Mouse (Mus musculus): ENCODE measurements around the gene Thrap3.
"Not testable (repeated sequence)": the region's sequence is repeated elsewhere in the genome, so short reads cannot be mapped to it uniquely, and the experiment has no call there.

Gene Thrap3

DNA sequence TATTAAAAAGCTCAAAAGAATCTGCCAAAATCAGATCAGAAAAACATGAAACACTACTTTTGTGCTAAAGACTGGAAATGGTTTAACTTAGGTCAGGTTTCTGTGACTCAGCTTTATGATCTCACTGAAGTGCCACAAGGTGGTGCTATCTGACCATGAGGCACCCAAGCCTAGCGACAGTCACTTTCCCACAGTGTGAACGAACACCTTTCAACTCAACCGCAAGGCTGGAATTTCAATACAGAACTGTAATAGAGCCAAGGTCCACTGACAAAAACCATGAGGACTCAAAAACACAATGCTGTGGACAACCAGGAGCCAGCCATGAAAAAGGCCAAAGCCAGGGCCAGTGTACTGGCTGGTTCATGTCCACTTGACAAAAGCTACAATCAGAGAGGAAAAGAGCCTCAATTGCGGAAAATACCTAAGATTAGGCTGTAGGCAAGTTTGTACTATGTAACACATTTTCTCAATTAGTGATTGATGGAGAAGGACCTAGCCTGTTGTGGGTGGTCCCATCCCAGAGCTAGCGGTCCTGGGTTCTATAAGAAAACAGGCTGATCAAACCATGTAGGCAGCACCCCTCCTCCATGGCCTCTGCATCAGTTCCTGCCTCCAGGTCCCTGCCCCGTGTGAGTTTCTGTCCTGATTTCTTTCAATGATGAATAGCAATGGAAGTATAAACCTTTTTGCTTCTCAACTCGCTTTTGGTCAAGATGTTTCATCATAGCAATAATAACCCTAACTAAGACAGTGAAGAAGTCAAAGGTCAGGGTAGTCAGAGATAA lies 21.2 kb downstream of the Thrap3 start:
- in situ Hi-C loops (cut with MboI; ENCODE audit: low pct_unique_long_range_greater_than_20kb in 1 of 2, low sequenced_read_pairs in 2 of 2, unreplicated experiment in 1 of 2) = no loop called here

DNA sequence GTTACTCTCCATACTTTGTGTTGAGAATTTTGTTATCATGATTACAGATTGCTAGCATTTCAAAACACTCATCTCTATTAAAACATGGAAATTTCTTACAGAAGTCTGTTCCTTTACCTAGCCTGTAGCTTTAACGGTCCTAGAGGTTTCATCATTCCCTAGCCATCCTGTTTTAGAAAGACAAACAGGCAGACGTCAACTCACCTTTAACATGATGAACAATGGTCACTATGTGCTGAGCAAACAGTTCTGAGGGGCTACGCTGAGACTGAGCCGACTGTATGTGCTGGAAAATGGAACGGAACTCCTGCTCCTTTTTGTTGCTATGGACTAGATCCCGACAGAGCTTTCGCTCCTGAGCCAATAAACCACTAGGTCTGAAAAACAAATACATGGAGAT lies 26.6 kb downstream of the Thrap3 start:
- in situ Hi-C loops (cut with MboI; ENCODE audit: low pct_unique_long_range_greater_than_20kb in 1 of 2, low sequenced_read_pairs in 2 of 2, unreplicated experiment in 1 of 2) = not testable (repeated sequence)

DNA sequence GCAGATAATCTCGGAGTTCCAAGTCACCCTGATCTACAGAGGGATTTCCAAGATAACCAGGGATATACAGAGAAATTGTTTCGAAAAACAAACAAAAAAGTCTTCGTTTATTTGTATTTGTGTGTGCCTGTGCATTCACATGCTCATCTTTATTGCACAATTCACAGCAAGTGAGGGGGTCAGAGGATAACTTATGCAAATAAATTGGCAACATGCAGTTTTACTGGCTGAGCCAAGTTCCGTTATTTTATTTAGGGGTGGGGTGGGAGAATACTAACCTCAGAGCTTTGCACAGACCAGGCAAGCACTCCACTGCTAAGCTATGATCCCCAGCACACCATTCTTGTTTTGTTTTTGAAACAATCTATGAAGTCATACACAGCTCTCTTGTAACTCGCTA lies 28.8 kb downstream of the Thrap3 start:
- in situ Hi-C loops (cut with MboI; ENCODE audit: low pct_unique_long_range_greater_than_20kb in 1 of 2, low sequenced_read_pairs in 2 of 2, unreplicated experiment in 1 of 2) = no loop called here

GRCm38 (mm10) chr4:126170737-126171136 lies 31.8 kb downstream of the Thrap3 start:
- in situ Hi-C loops (cut with MboI; ENCODE audit: low pct_unique_long_range_greater_than_20kb in 1 of 2, low sequenced_read_pairs in 2 of 2, unreplicated experiment in 1 of 2) = not testable (repeated sequence)

- in situ Hi-C loops (cut with MboI; ENCODE audit: low pct_unique_long_range_greater_than_20kb in 1 of 2, low sequenced_read_pairs in 2 of 2, unreplicated experiment in 1 of 2) = no loop called here
Measured at GRCm38 (mm10) chr4:126168851-126169250, 33.7 kb downstream of the Thrap3 start.

- in situ Hi-C loops (cut with MboI; ENCODE audit: low pct_unique_long_range_greater_than_20kb in 1 of 2, low sequenced_read_pairs in 2 of 2, unreplicated experiment in 1 of 2) = no loop called here
Measured at GRCm38 (mm10) chr4:126166084-126166483, 36.5 kb downstream of the Thrap3 start.

GRCm38 (mm10) chr4:126165092-126165491 lies 37.5 kb downstream of the Thrap3 start:
- in situ Hi-C loops (cut with MboI; ENCODE audit: low pct_unique_long_range_greater_than_20kb in 1 of 2, low sequenced_read_pairs in 2 of 2, unreplicated experiment in 1 of 2) = not testable (repeated sequence)

- in situ Hi-C loops (cut with MboI; ENCODE audit: low pct_unique_long_range_greater_than_20kb in 1 of 2, low sequenced_read_pairs in 2 of 2, unreplicated experiment in 1 of 2) = no loop called here
Measured at GRCm38 (mm10) chr4:126163685-126164084, 38.9 kb downstream of the Thrap3 start.

- in situ Hi-C loops (cut with MboI; ENCODE audit: low pct_unique_long_range_greater_than_20kb in 1 of 2, low sequenced_read_pairs in 2 of 2, unreplicated experiment in 1 of 2) = no loop called here
Measured at GRCm38 (mm10) chr4:126163067-126163659, 39.4 kb downstream of the Thrap3 start, which contains the start of gene Sh3d21. Gene Sh3d21, minus strand, starts transcription at chr4:126163491.

DNA sequence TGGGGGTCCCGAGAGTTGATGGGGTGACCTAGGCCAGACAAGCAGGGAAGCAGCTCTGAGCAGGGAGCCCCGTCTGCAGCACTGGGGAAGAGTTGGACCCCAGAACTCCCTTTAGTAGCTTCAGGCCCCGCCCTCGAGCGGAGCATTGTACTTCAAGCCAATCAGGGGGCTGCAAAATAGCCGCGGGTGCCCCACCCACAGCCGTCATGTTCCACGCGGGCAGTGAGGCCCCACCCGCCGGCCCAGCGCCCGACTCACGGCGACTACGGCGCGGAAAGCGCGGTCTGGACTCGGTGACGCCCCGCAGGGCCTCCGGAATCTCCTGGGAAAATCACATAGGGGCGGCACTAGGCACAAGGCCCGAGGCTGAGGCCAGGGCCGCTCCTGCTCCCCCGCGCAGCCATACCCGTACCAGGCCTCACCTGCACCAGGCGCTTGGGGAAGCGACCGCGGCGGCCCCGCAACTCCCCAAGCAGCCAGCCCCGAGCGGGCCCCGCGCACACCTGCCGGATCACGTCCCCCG lies 40.0 kb downstream of the Thrap3 start:
- in situ Hi-C loops (cut with MboI; ENCODE audit: low pct_unique_long_range_greater_than_20kb in 1 of 2, low sequenced_read_pairs in 2 of 2, unreplicated experiment in 1 of 2) = no loop called here

DNA sequence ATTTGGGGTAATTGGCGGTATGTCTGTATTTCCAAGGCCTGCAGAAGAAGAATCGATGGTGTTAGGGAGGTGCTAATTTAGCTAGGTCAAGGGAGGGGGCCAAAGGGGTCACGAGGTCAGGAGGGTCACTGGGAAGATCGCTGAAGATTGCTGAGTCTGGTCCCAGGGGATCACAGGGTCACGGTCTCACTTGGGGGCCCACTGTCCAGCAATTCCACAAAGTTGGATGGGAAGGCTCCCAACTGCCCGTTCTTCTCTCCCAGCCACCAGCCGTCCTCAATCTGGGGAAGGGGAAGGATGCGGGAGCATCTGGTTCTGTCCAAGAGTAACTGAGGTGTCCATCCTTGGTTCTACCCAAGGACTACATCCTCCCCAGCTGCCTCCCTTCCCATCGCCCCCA lies 40.6 kb downstream of the Thrap3 start:
- in situ Hi-C loops (cut with MboI; ENCODE audit: low pct_unique_long_range_greater_than_20kb in 1 of 2, low sequenced_read_pairs in 2 of 2, unreplicated experiment in 1 of 2) = no loop called here

- in situ Hi-C loops (cut with MboI; ENCODE audit: low pct_unique_long_range_greater_than_20kb in 1 of 2, low sequenced_read_pairs in 2 of 2, unreplicated experiment in 1 of 2) = no loop called here
Measured at GRCm38 (mm10) chr4:126161456-126161855, 41.1 kb downstream of the Thrap3 start.

DNA sequence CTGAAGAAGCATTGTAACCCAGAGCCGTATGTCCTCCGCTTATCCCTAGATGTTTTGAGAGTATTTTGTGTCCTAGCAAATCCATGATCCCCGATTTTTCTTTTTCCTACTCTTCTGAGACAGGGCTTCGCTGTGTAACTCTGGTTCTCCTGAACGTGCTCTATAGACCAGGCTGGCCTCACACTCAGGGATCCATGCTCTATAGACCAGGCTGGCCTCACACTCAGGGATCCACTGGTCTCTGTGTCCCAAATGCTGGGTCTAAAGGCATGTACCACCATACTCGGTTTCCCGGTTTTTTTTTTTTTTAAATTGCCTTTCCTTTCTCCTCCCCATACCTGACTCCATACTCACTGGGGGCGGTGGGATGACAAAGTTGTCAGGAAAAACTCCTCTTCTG lies 41.6 kb downstream of the Thrap3 start:
- in situ Hi-C loops (cut with MboI; ENCODE audit: low pct_unique_long_range_greater_than_20kb in 1 of 2, low sequenced_read_pairs in 2 of 2, unreplicated experiment in 1 of 2) = no loop called here

- in situ Hi-C loops (cut with MboI; ENCODE audit: low pct_unique_long_range_greater_than_20kb in 1 of 2, low sequenced_read_pairs in 2 of 2, unreplicated experiment in 1 of 2) = loop anchor here in 1 of 2 experiments (5.0 kb wide), 1 partner anchor 62 kb away; the partner anchor contains the start of gene Lsm10
Measured at GRCm38 (mm10) chr4:126159455-126159854, 43.1 kb downstream of the Thrap3 start.

- in situ Hi-C loops (cut with MboI; ENCODE audit: low pct_unique_long_range_greater_than_20kb in 1 of 2, low sequenced_read_pairs in 2 of 2, unreplicated experiment in 1 of 2) = loop anchor here in 1 of 2 experiments (5.0 kb wide), 1 partner anchor 60 kb away; the partner anchor contains the start of gene Lsm10
Measured at GRCm38 (mm10) chr4:126157562-126157961, 45.0 kb downstream of the Thrap3 start.

- in situ Hi-C loops (cut with MboI; ENCODE audit: low pct_unique_long_range_greater_than_20kb in 1 of 2, low sequenced_read_pairs in 2 of 2, unreplicated experiment in 1 of 2) = loop anchor here in 1 of 2 experiments (5.0 kb wide), 1 partner anchor 59 kb away; the partner anchor contains the start of gene Lsm10
Measured at GRCm38 (mm10) chr4:126156617-126157016, 45.9 kb downstream of the Thrap3 start.

DNA sequence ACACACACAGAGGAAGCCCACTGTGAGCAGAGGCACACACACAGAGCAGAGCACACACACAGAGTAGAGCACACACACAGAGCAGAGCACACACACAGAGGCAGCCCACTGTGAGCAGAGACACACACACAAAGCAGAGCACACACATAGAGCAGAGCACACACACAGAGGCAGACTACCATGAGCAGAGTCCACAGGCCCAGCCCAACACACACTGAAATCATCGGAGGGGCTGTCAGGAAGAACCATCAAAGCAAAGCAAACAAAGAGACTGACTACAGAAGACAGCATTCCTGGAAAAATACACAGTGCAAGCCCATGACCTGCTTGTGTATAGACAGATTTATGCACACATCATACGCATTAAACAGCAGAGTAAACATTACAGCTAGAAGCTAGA lies 46.7 kb downstream of the Thrap3 start:
- in situ Hi-C loops (cut with MboI; ENCODE audit: low pct_unique_long_range_greater_than_20kb in 1 of 2, low sequenced_read_pairs in 2 of 2, unreplicated experiment in 1 of 2) = loop anchor here in 1 of 2 experiments (5.0 kb wide), 1 partner anchor 59 kb away; the partner anchor contains the start of gene Lsm10

- in situ Hi-C loops (cut with MboI; ENCODE audit: low pct_unique_long_range_greater_than_20kb in 1 of 2, low sequenced_read_pairs in 2 of 2, unreplicated experiment in 1 of 2) = loop anchor here in 1 of 2 experiments (5.0 kb wide), 1 partner anchor 58 kb away; the partner anchor contains the start of gene Lsm10
Measured at GRCm38 (mm10) chr4:126155183-126155582, 47.4 kb downstream of the Thrap3 start.

- in situ Hi-C loops (cut with MboI; ENCODE audit: low pct_unique_long_range_greater_than_20kb in 1 of 2, low sequenced_read_pairs in 2 of 2, unreplicated experiment in 1 of 2) = no loop called here
Measured at GRCm38 (mm10) chr4:126152864-126153263, 49.7 kb downstream of the Thrap3 start.

All from mouse embryonic stem cell (cell line).